Mouse (Mus musculus) liver, embryonic 12.5 days (tissue): ENCODE measurements around the gene Gm10277. TPM values are rescaled to one million over a fixed set of nuclear protein-coding genes. Genes with fewer than 3 reads are reported as not detected.
"Not testable (repeated sequence)": the region's sequence is repeated elsewhere in the genome, so short reads cannot be mapped to it uniquely, and the experiment has no call there.

Experiments used
- ATAC-seq: fragments of 200-750 bp; cut with Nextera tagmentation; 2 replicates; pipeline ENCODE4 v1.8.0; 2017; ENCODE audit warnings: moderate number of reproducible peaks, mild to moderate bottlenecking, moderate library complexity
- H3K27ac ChIP-seq: fragments of 300-500 bp; sonication (generic); 2 replicates; pipeline ENCODE4 v1.5.1; 2016; ENCODE audit warnings: mild to moderate bottlenecking
- H3K27me3 ChIP-seq: fragments of 300-500 bp; sonication (generic); replicated peaks from 2 replicates; pipeline ENCODE4 v1.6.1; 2016; ENCODE audit warnings: mild to moderate bottlenecking, moderate library complexity
- H3K36me3 ChIP-seq: fragments of 300-500 bp; sonication (generic); 2 replicates; pipeline ENCODE4 v1.6.1; 2016; ENCODE audit warnings: mild to moderate bottlenecking, moderate library complexity
- H3K4me1 ChIP-seq: fragments of 300-500 bp; sonication (generic); 2 replicates; pipeline ENCODE4 v1.6.1; 2016
- H3K4me2 ChIP-seq: fragments of 300-500 bp; sonication (generic); 2 replicates; pipeline ENCODE4 v1.6.1; 2016; ENCODE audit warnings: mild to moderate bottlenecking, moderate library complexity
- H3K4me3 ChIP-seq: fragments of 300-500 bp; sonication (generic); 2 replicates; pipeline ENCODE4 v1.5.1; 2016; ENCODE audit warnings: mild to moderate bottlenecking, moderate library complexity
- H3K9ac ChIP-seq: fragments of 300-500 bp; sonication (generic); 2 replicates; pipeline ENCODE4 v1.6.1; 2016; ENCODE audit warnings: mild to moderate bottlenecking, moderate library complexity
- H3K9me3 ChIP-seq: fragments of 300-500 bp; sonication (generic); replicated peaks from 2 replicates; pipeline ENCODE4 v1.6.1; 2016; ENCODE audit warnings: mild to moderate bottlenecking, moderate library complexity
- WGBS: fragments of 180-500 bp; shearing (Covaris S2); methylation state at CpG from one replicate; pipeline ENCODE4 v1.1.7; 2016; ENCODE audit not compliant: insufficient replicate concordance; 5-methylcytosine and 5-hydroxymethylcytosine counted together
- polyA plus RNA-seq: library from polyadenylated mRNA; unstranded; fragments of >200 nt; fragmentation: Nextera tagmentation; extraction: Ambion mirVana; gene quantifications from 2 replicates; pipeline ENCODE4 v1.2.1, GENCODE M21; 2016

Gene Gm10277
- polyA plus RNA-seq, 1 experiment from 2014 or later: 1.6 TPM

DNA sequence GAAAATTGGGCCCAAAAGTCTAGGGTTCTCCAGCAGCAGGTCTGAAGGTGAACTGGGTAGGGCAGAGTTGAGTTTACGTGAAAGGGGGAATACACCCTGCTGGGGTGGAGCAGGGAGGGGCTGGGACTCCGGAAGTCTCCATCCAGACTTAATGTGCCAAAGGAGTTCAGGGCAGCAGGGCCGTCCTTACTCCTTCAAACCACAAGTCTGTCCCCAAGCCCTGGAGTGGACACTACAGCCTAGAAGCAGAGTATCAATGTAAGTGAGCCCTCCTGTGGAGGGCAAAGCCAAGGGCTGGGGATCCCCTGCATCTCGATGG is 22.1 kb downstream of the Gm10277 start:
- 25% methylated on average over 4 of the region's 4 CpGs for WGBS
- ATAC-seq: no peak
- Histone ChIP-seq H3K4me3 (peak overlapping the region; percentile 93), H3K9me3 (no peaks in the 10 kb centered on the region), H3K4me1 (peaks cover 71% of the 10 kb centered on the region), H3K36me3 (no peaks in the 10 kb centered on the region), H3K4me2 (peak overlapping the region; percentile 92), H3K9ac (peak overlapping the region; percentile 72), H3K27me3 (0 out of 2 replicates have a peak, but pooled peaks cover 3% of the 10 kb centered on the region), H3K27ac (peak overlapping the region; percentile 89)

DNA sequence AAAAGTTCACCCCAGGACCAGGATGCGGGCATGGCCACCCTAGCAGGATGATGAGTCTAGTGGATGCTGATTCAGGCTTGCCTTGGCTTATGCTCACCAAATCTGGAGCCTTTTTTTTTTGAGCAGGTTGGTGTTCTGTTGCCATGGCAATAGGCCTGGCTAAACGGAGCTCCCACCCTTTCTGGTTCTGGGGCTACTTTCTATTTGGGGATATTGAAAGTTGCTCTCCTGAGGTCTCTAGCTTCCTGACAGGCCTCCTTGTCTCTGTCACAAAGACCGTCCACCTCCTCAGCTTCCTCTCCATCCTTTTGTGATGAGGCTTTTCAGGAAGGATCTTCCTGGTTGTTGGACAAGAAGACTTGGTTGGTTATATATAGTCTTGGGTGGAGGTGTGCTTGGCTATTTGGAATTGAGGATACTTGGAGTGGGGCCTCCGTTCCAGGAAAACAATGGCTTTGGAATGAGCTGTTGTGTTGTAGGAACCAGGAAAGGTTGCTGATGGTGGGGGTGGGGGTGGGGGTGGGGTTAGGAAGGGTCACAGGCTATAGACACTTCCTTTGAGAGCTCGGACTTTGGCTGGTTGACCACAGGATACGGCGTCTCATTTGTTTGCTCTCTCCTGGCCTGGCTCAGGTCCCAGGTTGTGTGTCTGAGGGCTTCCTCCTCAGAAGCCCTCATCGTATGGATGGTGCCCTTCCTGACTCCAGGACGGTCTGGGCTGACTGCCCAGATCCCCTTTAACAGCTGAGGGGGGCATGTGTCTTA is 22.7 kb downstream of the Gm10277 start:
- WGBS: 34% methylated on average over 9 of the region's 9 CpGs
- peak overlapping the region; percentile 96 for H3K9ac ChIP-seq
- H3K27me3 ChIP-seq: 0 out of 2 replicates have a peak, but pooled peaks cover 3% of the 10 kb centered on the region
- H3K4me3 ChIP-seq: peak overlapping the region; percentile 93
- H3K9me3 ChIP-seq: no peaks in the 10 kb centered on the region
- no peaks in the 10 kb centered on the region for H3K36me3 ChIP-seq
- peak overlapping the region; percentile 92 for H3K4me2 ChIP-seq
- H3K4me1 ChIP-seq: peaks cover 66% of the 10 kb centered on the region
- ATAC-seq: 0 out of 2 replicates have a peak, but pooled peaks have one; percentile 23
- H3K27ac ChIP-seq: peak overlapping the region; percentile 89

DNA sequence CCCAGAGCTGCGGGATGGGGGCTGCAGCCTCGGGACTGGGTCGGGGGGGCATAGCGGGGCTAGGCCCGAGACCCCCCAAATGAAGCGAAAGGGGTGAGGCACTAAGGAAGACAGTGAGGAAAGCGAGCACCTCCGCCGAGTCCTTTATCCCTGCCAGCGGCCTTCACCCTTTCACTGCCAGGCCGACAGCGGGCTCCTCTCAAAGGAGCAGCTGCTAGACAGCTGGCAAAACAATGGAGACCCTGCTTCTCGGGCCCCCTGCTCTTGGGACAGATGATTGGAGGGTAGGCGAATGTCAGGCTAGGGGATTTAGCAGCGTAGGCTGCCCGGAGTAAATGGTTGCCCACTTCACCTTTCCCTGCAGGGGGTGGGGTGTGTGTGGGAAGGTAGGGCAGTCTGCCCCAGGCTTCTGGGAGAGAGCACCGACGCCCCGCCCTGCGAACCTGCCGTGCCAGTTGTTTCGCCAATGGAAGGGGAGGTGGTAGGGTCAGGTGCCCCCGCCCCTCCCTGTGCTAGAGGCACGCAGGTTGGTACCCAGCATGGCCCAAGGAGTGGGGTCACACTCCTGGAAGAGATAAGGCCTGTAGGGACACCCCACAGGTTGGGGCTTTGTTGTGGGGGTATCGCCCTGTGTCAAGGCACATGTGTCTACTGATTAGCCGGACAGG is 23.7 kb downstream of the Gm10277 start:
- Histone ChIP-seq H3K4me3 (peak overlapping the region; percentile 93), H3K9ac (peak overlapping the region; percentile 96), H3K4me2 (peak overlapping the region; percentile 92), H3K36me3 (no peaks in the 10 kb centered on the region), H3K27ac (peak overlapping the region; percentile 89), H3K27me3 (0 out of 2 replicates have a peak, but pooled peaks cover 3% of the 10 kb centered on the region), H3K9me3 (no peaks in the 10 kb centered on the region), H3K4me1 (peaks cover 56% of the 10 kb centered on the region)
- peak; percentile 62 for ATAC-seq
- WGBS: 3% methylated on average over 26 of the region's 26 CpGs

GRCm38 (mm10) chr11:77762783-77763672 is 24.5 kb downstream of the Gm10277 start, which contains the start of gene Myo18a:
TSS of gene Myo18a (plus strand) at chr11:77763246.
- peak within 1 kb of the TSS; percentile 89 for H3K27ac ChIP-seq
- H3K9me3 ChIP-seq: no peaks in the 10 kb centered on the region
- peak within 1 kb of the TSS; percentile 96 for H3K9ac ChIP-seq
- H3K27me3 ChIP-seq: 0 out of 2 replicates have a peak, but pooled peaks cover 3% of the 10 kb centered on the region
- peaks cover 48% of the 10 kb centered on the region for H3K4me1 ChIP-seq
- ATAC-seq: peak; percentile 72
- peak within 1 kb of the TSS; percentile 93 for H3K4me3 ChIP-seq
- H3K36me3 ChIP-seq: no peaks in the 10 kb centered on the region
- peak within 1 kb of the TSS; percentile 92 for H3K4me2 ChIP-seq
- 4% methylated on average over 70 of the region's 79 CpGs for WGBS

DNA sequence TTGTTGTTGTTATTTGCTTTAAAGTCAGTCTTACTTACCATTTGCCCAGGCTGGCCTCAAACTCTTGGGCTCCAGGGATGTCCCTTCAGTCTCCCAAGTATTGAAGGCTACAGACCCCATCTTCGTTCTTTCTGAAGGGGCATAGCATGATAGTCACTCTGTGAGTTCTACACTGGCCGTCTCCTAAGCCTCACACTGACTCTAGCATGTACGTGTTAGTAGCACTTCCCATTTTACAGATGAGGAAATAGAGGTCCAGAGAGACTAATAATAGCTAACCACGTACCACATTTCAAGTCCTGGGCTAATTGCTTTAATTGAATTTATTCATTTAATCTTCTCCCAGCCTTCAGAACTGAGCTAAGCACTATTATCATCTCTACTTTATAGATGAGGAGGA is 27.5 kb downstream of the Gm10277 start:
- Histone ChIP-seq H3K4me2 (no peak overlapping the region), H3K27me3 (0 out of 2 replicates have a peak, but pooled peaks cover 3% of the 10 kb centered on the region), H3K27ac (no peak overlapping the region), H3K4me1 (peaks cover 20% of the 10 kb centered on the region), H3K9me3 (no peaks in the 10 kb centered on the region), H3K36me3 (no peaks in the 10 kb centered on the region), H3K4me3 (no peak overlapping the region), H3K9ac (no peak overlapping the region)
- WGBS: 41% methylated on average over 4 of the region's 4 CpGs
- no peak for ATAC-seq

DNA sequence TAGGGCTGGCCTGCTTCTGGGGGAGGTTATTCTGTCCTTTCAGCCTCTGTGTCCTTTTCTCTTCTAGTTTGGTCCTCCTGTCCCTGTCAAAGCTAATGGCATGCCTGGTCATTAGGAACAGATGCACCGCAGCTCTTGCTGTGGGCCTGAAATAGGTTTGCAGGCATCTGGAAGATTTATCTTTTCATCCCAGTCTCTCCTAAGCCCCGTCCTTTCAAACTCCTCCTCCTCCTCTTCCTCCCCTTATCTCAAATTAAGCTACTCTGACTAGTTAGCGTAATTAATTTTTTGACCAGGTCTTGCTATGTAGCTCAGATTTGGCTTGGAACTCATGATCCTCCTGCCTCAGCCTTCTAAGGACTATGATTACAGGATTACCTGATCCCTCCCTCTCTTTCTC is 34.1 kb downstream of the Gm10277 start:
- Histone ChIP-seq H3K4me2 (peak overlapping the region; percentile 55), H3K9ac (peak overlapping the region; percentile 39; the same call in 1 of the 2 replicates), H3K36me3 (no peaks in the 10 kb centered on the region), H3K27me3 (no peaks in the 10 kb centered on the region), H3K9me3 (no peaks in the 10 kb centered on the region), H3K4me3 (peak overlapping the region; percentile 17; the same call in 1 of the 2 replicates), H3K27ac (peak overlapping the region; percentile 86), H3K4me1 (peaks cover 39% of the 10 kb centered on the region)
- peak; percentile 69 for ATAC-seq
- WGBS: 26% methylated on average over 3 of the region's 3 CpGs

DNA sequence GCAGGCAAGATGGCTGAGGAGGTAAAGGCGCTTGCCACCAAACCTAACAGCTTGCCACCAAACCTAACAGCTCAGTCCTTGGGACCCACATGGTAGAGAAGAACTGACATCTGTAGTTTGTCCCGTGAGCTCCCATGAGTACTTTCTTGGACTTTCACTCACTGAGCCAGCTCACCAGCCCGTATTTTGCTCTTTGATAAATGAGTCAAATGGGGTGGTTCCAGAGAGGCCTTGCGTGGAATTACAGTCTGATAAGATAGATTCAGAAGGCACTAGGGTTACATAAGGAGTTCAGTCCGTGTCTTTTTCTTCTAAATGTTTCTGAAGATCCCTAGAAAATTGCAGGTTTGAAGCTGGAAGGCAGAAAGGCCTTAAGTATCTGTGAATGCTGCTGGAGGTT is 35.0 kb downstream of the Gm10277 start:
- Histone ChIP-seq H3K9me3 (no peaks in the 10 kb centered on the region), H3K9ac (peak overlapping the region; percentile 39), H3K27me3 (no peaks in the 10 kb centered on the region), H3K4me3 (0 out of 2 replicates have a peak overlapping the region, but pooled peaks have one; percentile 17), H3K27ac (peak overlapping the region; percentile 86), H3K4me2 (peak overlapping the region; percentile 55), H3K4me1 (peaks cover 39% of the 10 kb centered on the region), H3K36me3 (no peaks in the 10 kb centered on the region)
- 32% methylated on average over 5 of the region's 5 CpGs for WGBS
- ATAC-seq: peak; percentile 85

DNA sequence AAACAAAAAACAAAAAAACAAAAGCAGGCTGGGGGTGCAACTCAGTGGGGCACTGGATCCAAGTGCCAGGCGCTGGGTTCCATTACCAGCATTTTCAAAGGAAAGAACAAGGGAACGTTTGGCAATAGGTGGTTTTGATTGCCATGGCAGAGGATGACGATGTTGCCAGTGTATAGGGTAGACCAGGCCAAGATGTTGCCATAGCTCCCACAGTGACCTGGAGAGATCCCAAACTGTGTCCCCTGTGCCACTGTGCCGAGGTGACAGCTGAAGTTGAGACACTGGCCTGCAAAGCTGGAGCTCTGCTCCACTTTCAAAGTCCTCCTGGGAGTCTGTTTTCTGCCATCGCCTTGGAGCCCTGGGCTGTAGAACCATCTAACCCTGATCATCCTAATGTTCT is 38.6 kb downstream of the Gm10277 start:
- ATAC-seq: no peak
- Histone ChIP-seq H3K9ac (no peak overlapping the region), H3K27me3 (no peaks in the 10 kb centered on the region), H3K27ac (no peak overlapping the region), H3K9me3 (no peaks in the 10 kb centered on the region), H3K36me3 (no peaks in the 10 kb centered on the region), H3K4me3 (no peak overlapping the region), H3K4me1 (peaks cover 51% of the 10 kb centered on the region), H3K4me2 (no peak overlapping the region)
- 75% methylated on average over 5 of the region's 5 CpGs for WGBS

DNA sequence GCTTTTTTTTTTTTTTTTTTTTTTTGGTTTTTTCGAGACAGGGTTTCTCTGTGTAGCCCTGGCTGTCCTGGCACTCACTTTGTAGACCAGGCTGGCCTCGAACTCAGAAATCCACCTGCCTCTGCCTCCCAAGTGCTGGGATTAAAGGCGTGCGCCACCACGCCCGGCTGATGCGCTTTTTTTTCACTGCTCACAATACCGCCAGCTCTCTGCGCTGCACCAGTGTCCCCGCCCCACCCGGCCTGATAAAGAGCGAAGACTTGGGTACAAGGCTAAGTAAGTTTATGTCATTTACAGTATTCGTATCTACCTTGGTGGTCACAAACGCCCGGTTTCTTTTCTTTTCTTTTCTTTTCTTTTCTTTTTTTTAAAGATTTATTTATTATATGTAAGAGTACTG is 40.4 kb downstream of the Gm10277 start:
- H3K36me3 ChIP-seq, H3K4me2 ChIP-seq, H3K27me3 ChIP-seq, H3K27ac ChIP-seq, H3K9ac ChIP-seq, H3K4me3 ChIP-seq, H3K9me3 ChIP-seq: not testable (repeated sequence)
- peaks cover 32% of the 10 kb centered on the region for H3K4me1 ChIP-seq
- WGBS: 67% methylated on average over 14 of the region's 15 CpGs
- ATAC-seq: peak; percentile 60

DNA sequence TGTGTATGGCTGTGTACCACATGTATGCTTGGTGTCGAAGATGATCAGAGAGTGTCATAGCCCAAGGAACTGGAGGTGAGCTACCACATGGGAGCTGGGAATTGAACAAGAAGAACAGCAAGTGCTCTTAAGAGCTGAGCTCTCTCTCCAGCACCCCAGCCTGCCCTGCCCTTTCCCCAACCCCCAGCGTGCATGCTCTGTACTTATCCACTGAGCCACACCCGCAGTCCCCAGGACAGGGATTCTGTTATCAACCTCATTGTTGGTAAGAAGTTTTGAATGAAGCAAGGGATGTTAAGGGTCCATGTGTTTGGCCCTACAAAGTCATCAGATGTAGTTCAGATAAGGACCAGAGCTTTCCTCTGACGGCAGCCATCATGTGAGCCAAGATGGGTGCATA is 40.9 kb downstream of the Gm10277 start:
- Histone ChIP-seq H3K27ac (peak overlapping the region; percentile 39), H3K4me3 (no peak overlapping the region), H3K4me1 (peaks cover 28% of the 10 kb centered on the region), H3K4me2 (peak overlapping the region; percentile 24), H3K36me3 (no peaks in the 10 kb centered on the region), H3K9ac (peak overlapping the region; percentile 15; the same call in 1 of the 2 replicates), H3K9me3 (no peaks in the 10 kb centered on the region), H3K27me3 (no peaks in the 10 kb centered on the region)
- WGBS: 41% methylated on average over 4 of the region's 4 CpGs
- ATAC-seq: peak; percentile 78

DNA sequence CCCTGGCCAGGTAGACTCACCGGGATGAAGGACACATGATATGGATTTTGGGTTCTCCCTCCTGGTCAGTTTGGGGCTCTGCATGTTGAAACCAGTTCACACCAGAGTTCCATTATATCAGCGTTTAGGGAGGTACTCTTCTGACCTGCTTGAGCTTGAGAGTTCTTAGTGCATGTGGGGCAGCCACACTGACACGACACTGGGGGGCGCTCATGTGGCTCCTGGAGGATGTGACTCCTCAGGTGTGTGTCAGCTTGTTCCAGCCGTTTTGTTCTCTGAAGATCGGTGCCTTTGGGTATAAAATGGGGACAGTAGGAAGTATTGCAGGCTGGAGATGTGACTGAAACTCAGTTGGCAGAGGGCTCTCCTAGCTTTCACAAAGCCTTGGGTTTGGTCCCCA is 43.6 kb downstream of the Gm10277 start:
- H3K4me2 ChIP-seq: no peak overlapping the region
- no peak overlapping the region for H3K4me3 ChIP-seq
- H3K9ac ChIP-seq: no peak overlapping the region
- ATAC-seq: no peak
- peaks cover 22% of the 10 kb centered on the region for H3K4me1 ChIP-seq
- no peaks in the 10 kb centered on the region for H3K36me3 ChIP-seq
- H3K9me3 ChIP-seq: no peaks in the 10 kb centered on the region
- WGBS: 26% methylated on average over 6 of the region's 6 CpGs
- no peaks in the 10 kb centered on the region; the same call in 1 of the 2 replicates for H3K27me3 ChIP-seq
- H3K27ac ChIP-seq: no peak overlapping the region
